Mouse (Mus musculus) stomach, postnatal 0 days (tissue): ENCODE results near the gene Mgat5.

ENCODE experiments used
- CTCF ChIP-seq: IDR thresholded peaks from 2 replicates; pipeline ENCODE4 v1.5.1; 2016; ENCODE audit warnings: antibody characterized with exemption, low read depth, mild to moderate bottlenecking, moderate library complexity
- EP300 ChIP-seq: optimal IDR thresholded peaks from 2 replicates; pipeline ENCODE3; 2016; ENCODE audit warnings: antibody characterized with exemption

DNA sequence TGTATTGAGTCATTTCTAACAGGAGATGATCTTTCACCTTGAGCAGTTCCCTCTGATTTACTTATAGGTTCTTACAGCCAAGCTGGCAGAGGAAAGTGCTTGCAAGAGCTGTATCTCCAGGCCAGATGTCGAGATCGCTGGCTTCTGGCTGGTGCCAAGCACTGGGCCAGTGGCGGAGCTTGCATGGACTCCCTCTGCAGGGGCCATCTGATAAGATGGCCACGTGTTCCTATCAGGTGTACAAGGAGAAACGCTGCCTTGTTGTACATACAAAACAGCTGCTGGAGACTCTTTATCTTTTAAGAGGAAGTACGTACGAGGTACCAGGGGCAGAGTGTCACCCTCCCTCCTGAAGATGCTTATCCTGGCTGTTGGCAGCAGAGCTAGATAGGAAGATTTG lies 158.8 kb downstream of the Mgat5 start:
- no peak for TF ChIP-seq CTCF
- no peak for TF ChIP-seq EP300
